Comparison of ENCODE assay signal across 7 mouse cellular contexts in genomic region chr7:102211071-102211470, GRCm38 (mm10). TPM values are rescaled to one million over a fixed set of nuclear protein-coding genes. Genes with fewer than 3 reads are reported as not detected.
A peak's percentile ranks its signal among the peaks of the same experiment; 100 is the strongest.
DNase-seq lines count a peak whose midpoint lies in the region; ATAC-seq lines count a peak whose summit lies in the region.

No protein-coding gene starts in this region.

- H3K4me1 ChIP-seq in lung, embryonic 15.5 days, result peaks cover 14% of the 10 kb centered on the region
- peaks cover 5% of the 10 kb centered on the region for H3K4me1 ChIP-seq in embryonic facial prominence, embryonic 14.5 days (ENCODE audit: control insufficient read depth, insufficient read depth, low read length)
- 0 out of 2 replicates have a peak, but pooled peaks cover 3% of the 10 kb centered on the region for H3K4me1 ChIP-seq in limb, embryonic 11.5 days (ENCODE audit: control insufficient read depth, insufficient read depth, low read length)
- peaks cover 15% of the 10 kb centered on the region; the same call in 1 of the 2 replicates for H3K4me1 ChIP-seq in stomach, embryonic 14.5 days (ENCODE audit: control insufficient read depth, insufficient read depth, low read length)

- H3K27ac ChIP-seq in lung, embryonic 15.5 days, result peak overlapping the region; percentile 77
- peak overlapping the region; percentile 90 for H3K27ac ChIP-seq in embryonic facial prominence, embryonic 14.5 days (replicated peaks; ENCODE audit: low read depth, low read length)
- H3K27ac ChIP-seq in limb, embryonic 11.5 days (replicated peaks; ENCODE audit: low read depth, low read length), result no peak overlapping the region
- peak overlapping the region; percentile 92; the same call in 1 of the 2 replicates for H3K27ac ChIP-seq in stomach, embryonic 14.5 days (ENCODE audit: low read length)

- DNase-seq in lung, postnatal 36 days, result no peak
- no peak for DNase-seq in embryonic facial prominence, embryonic 14.5 days (ENCODE audit: low spot score)
- no peak for DNase-seq in limb, embryonic 11.5 days (ENCODE audit: low spot score)
- no peak for DNase-seq in layer of hippocampus, adult 18-20 months (ENCODE audit: low spot score in 2 of 2)
- DNase-seq in urinary bladder, postnatal 4 days (ENCODE audit: low spot score in 2 of 2), result no peak

- no peak for ATAC-seq in lung, embryonic 15.5 days (ENCODE audit: borderline replicate concordance, extremely low read depth, low FRiP score, low TSS enrichment)
- no peak for ATAC-seq in embryonic facial prominence, embryonic 14.5 days (ENCODE audit: low read depth)
- no peak for ATAC-seq in limb, embryonic 11.5 days (ENCODE audit: insufficient number of reproducible peaks, low FRiP score, low TSS enrichment, low read depth)
- no peak for ATAC-seq in stomach, embryonic 14.5 days (ENCODE audit: insufficient number of reproducible peaks, insufficient read depth, low FRiP score, low read depth)

- peak overlapping the region; percentile 96 for H3K4me3 ChIP-seq in lung, embryonic 15.5 days
- H3K4me3 ChIP-seq in embryonic facial prominence, embryonic 14.5 days (ENCODE audit: low read depth, low read length), result peak overlapping the region; percentile 64
- peak overlapping the region; percentile 56 for H3K4me3 ChIP-seq in limb, embryonic 11.5 days (ENCODE audit: low read depth, low read length)
- peak overlapping the region; percentile 75 for H3K4me3 ChIP-seq in stomach, embryonic 14.5 days (ENCODE audit: low read depth, low read length)

- 59% methylated on average over 3 of the region's 3 CpGs for WGBS in lung, embryonic 15.5 days
- WGBS in embryonic facial prominence, embryonic 14.5 days, result 63% methylated on average over 3 of the region's 3 CpGs
- WGBS in limb, embryonic 11.5 days, result 59% methylated on average over 3 of the region's 3 CpGs
- 57% methylated on average over 3 of the region's 3 CpGs for WGBS in stomach, embryonic 14.5 days

- no peaks in the 10 kb centered on the region for H3K36me3 ChIP-seq in lung, embryonic 15.5 days
- H3K36me3 ChIP-seq in embryonic facial prominence, embryonic 14.5 days (ENCODE audit: control insufficient read depth, insufficient read depth, low read length), result 0 out of 2 replicates have a peak, but pooled peaks cover 4% of the 10 kb centered on the region
- no peaks in the 10 kb centered on the region for H3K36me3 ChIP-seq in limb, embryonic 11.5 days (ENCODE audit: control insufficient read depth, insufficient read depth, low read length)
- no peaks in the 10 kb centered on the region for H3K36me3 ChIP-seq in stomach, embryonic 14.5 days (ENCODE audit: control insufficient read depth, insufficient read depth, low read length)

- no peaks in the 10 kb centered on the region for H3K27me3 ChIP-seq in lung, embryonic 15.5 days
- no peaks in the 10 kb centered on the region for H3K27me3 ChIP-seq in embryonic facial prominence, embryonic 14.5 days (replicated peaks; ENCODE audit: control insufficient read depth, insufficient read depth, low read length)
- H3K27me3 ChIP-seq in limb, embryonic 11.5 days (ENCODE audit: control insufficient read depth, insufficient read depth, low read length), result no peaks in the 10 kb centered on the region
- H3K27me3 ChIP-seq in stomach, embryonic 14.5 days (ENCODE audit: control insufficient read depth, insufficient read depth, low read length), result no peaks in the 10 kb centered on the region

- H3K4me2 ChIP-seq in lung, embryonic 15.5 days, result peak overlapping the region; percentile 57
- peak overlapping the region; percentile 71 for H3K4me2 ChIP-seq in embryonic facial prominence, embryonic 14.5 days (ENCODE audit: low read depth, low read length)
- peak overlapping the region; percentile 68 for H3K4me2 ChIP-seq in limb, embryonic 11.5 days (ENCODE audit: low read depth, severe bottlenecking)
- H3K4me2 ChIP-seq in stomach, embryonic 14.5 days (replicated peaks; ENCODE audit: low read depth, low read length), result peak overlapping the region; percentile 56

- no peaks in the 10 kb centered on the region for H3K9me3 ChIP-seq in lung, embryonic 15.5 days
- no peaks in the 10 kb centered on the region for H3K9me3 ChIP-seq in embryonic facial prominence, embryonic 14.5 days (ENCODE audit: control insufficient read depth, low read length)
- no peaks in the 10 kb centered on the region for H3K9me3 ChIP-seq in limb, embryonic 11.5 days (ENCODE audit: control insufficient read depth, low read length)
- no peaks in the 10 kb centered on the region for H3K9me3 ChIP-seq in stomach, embryonic 14.5 days (ENCODE audit: control insufficient read depth, low read depth, low read length)

- H3K9ac ChIP-seq in lung, embryonic 15.5 days, result peak overlapping the region; percentile 46
- H3K9ac ChIP-seq in embryonic facial prominence, embryonic 14.5 days (ENCODE audit: low read depth, low read length), result peak overlapping the region; percentile 64
- H3K9ac ChIP-seq in limb, embryonic 11.5 days (ENCODE audit: low read length), result peak overlapping the region; percentile 70; the same call in 1 of the 2 replicates
- peak overlapping the region; percentile 34 for H3K9ac ChIP-seq in stomach, embryonic 14.5 days (replicated peaks; ENCODE audit: low read depth, low read length)

RNA-seq across cellular contexts. Expression of gene Pgap2, which starts 1.1 kb away (rescaled TPM):
- 81.0 and 91.8 TPM in 2 replicates for polyA plus RNA-seq in lung, embryonic 15.5 days (2015; fragmentation: Nextera tagmentation; extraction: Ambion mirVana)
- polyA plus RNA-seq in embryonic facial prominence, embryonic 14.5 days (2014; fragmentation: Nextera tagmentation; extraction: Ambion mirVana), result 80.8 and 81.1 TPM in 2 replicates
- polyA plus RNA-seq in limb, embryonic 11.5 days (2014; fragmentation: Nextera tagmentation; extraction: Ambion mirVana), result 73.7 and 78.3 TPM in 2 replicates
- polyA plus RNA-seq in stomach, embryonic 14.5 days (2014; fragmentation: Nextera tagmentation; extraction: Ambion mirVana), result 99.0 and 103 TPM in 2 replicates
- total RNA-seq in layer of hippocampus, adult 18-20 months (2021), result 10 to 100 TPM; 27.8 to 29.5 TPM

RNA-seq across cellular contexts. Expression of gene Nup98, which starts 1.1 kb away (rescaled TPM):
- polyA plus RNA-seq in lung, embryonic 15.5 days (2015; fragmentation: Nextera tagmentation; extraction: Ambion mirVana), result 33.8 and 35.3 TPM in 2 replicates
- 35.9 and 37.5 TPM in 2 replicates for polyA plus RNA-seq in embryonic facial prominence, embryonic 14.5 days (2014; fragmentation: Nextera tagmentation; extraction: Ambion mirVana)
- 53.7 and 55.2 TPM in 2 replicates for polyA plus RNA-seq in limb, embryonic 11.5 days (2014; fragmentation: Nextera tagmentation; extraction: Ambion mirVana)
- polyA plus RNA-seq in stomach, embryonic 14.5 days (2014; fragmentation: Nextera tagmentation; extraction: Ambion mirVana), result 51.6 and 53.5 TPM in 2 replicates
- 10 to 100 TPM; 41.3 to 43.9 TPM for total RNA-seq in layer of hippocampus, adult 18-20 months (2021)

RNA-seq across cellular contexts. Expression of gene Rhog, which starts 44.8 kb away (rescaled TPM):
- 72.8 and 74.5 TPM in 2 replicates for polyA plus RNA-seq in lung, embryonic 15.5 days (2015; fragmentation: Nextera tagmentation; extraction: Ambion mirVana)
- polyA plus RNA-seq in embryonic facial prominence, embryonic 14.5 days (2014; fragmentation: Nextera tagmentation; extraction: Ambion mirVana), result 66.6 and 68.0 TPM in 2 replicates
- polyA plus RNA-seq in limb, embryonic 11.5 days (2014; fragmentation: Nextera tagmentation; extraction: Ambion mirVana), result 54.4 and 58.7 TPM in 2 replicates
- polyA plus RNA-seq in stomach, embryonic 14.5 days (2014; fragmentation: Nextera tagmentation; extraction: Ambion mirVana), result 61.6 and 65.1 TPM in 2 replicates
- 10 to 100 TPM; 27.8 to 32.9 TPM for total RNA-seq in layer of hippocampus, adult 18-20 months (2021)

RNA-seq across cellular contexts. Expression of gene Stim1, which starts 56.5 kb away (rescaled TPM):
- 16.7 and 20.1 TPM in 2 replicates for polyA plus RNA-seq in lung, embryonic 15.5 days (2015; fragmentation: Nextera tagmentation; extraction: Ambion mirVana)
- 36.4 TPM in 2 replicates for polyA plus RNA-seq in embryonic facial prominence, embryonic 14.5 days (2014; fragmentation: Nextera tagmentation; extraction: Ambion mirVana)
- polyA plus RNA-seq in limb, embryonic 11.5 days (2014; fragmentation: Nextera tagmentation; extraction: Ambion mirVana), result 14.2 and 15.8 TPM in 2 replicates
- 24.9 and 25.6 TPM in 2 replicates for polyA plus RNA-seq in stomach, embryonic 14.5 days (2014; fragmentation: Nextera tagmentation; extraction: Ambion mirVana)
- total RNA-seq in layer of hippocampus, adult 18-20 months (2021), result 10 to 100 TPM; 66.7 to 71.6 TPM
